Mouse (Mus musculus): Measurements from ENCODE around the gene Lrg1. TPM values are rescaled to one million over a fixed set of nuclear protein-coding genes. Genes with fewer than 3 reads are reported as not detected.
A peak's percentile ranks its signal among the peaks of the same experiment; 100 is the strongest.

The Lrg1 gene
- total and polyA plus RNA-seq, 3 experiments, result not detected

- H3K27me3 ChIP-seq (replicated peaks), result peaks cover 97% of the 10 kb centered on the region
- in situ Hi-C loops (cut with MboI; ENCODE audit: low pct_ligation_motif_present, low pct_unique_long_range_greater_than_20kb, low sequenced_read_pairs), result no loop called here
- dilution Hi-C loops (cut with MboI; ENCODE audit: extremely low pct_ligation_motif_present, extremely low pct_unique_long_range_greater_than_20kb, low sequenced_read_pairs), result no loop called here
- H3K4me2 ChIP-seq (ENCODE audit: insufficient read depth, low read depth, poor library complexity, severe bottlenecking), result no peak overlapping the region
- peaks cover 27 to 75% of the 10 kb centered on the region in 2 experiments for H3K4me1 ChIP-seq (ENCODE audit: control insufficient read depth in 1 of 2, insufficient read depth in 2 of 2)
- no peaks in the 10 kb centered on the region for H3K79me2 ChIP-seq (replicated peaks; ENCODE audit: control insufficient read depth, extremely low read depth, insufficient read depth, poor library complexity, severe bottlenecking)
- TF ChIP-seq MXI1 (IDR thresholded peaks at IDR 0.05; ENCODE audit: low read depth, low read length) (no peak), RAD21 (IDR thresholded peaks at IDR 0.05; ENCODE audit: low read depth, low read length) (no peak), EP300 (IDR thresholded peaks at IDR 0.05; ENCODE audit: low read length) (no peak), RCOR1 (conservative IDR thresholded peaks at IDR 0.05; ENCODE audit: low read depth, low read length) (no peak), GABPA (IDR thresholded peaks at IDR 0.05; ENCODE audit: insufficient replicate concordance, low read depth, low read length) (no peak), JUN (IDR thresholded peaks at IDR 0.05; ENCODE audit: insufficient read depth, low read depth, low read length) (no peak), SMC3 (IDR thresholded peaks at IDR 0.05; ENCODE audit: low read depth, low read length) (no peak), IRF4 (IDR thresholded peaks at IDR 0.05; ENCODE audit: low read depth, low read length) (no peak), ELF1 (IDR thresholded peaks at IDR 0.05; ENCODE audit: low read depth, low read length) (no peak), MYC (IDR thresholded peaks at IDR 0.05; ENCODE audit: low read depth, low read length) (no peak), ZC3H11A (IDR thresholded peaks at IDR 0.05; ENCODE audit: low read depth, low read length) (no peak), USF2 (conservative IDR thresholded peaks at IDR 0.05; ENCODE audit: low read depth, low read length) (no peak), E2F4 (IDR thresholded peaks at IDR 0.05; ENCODE audit: insufficient replicate concordance, low read depth, low read length) (no peak), BHLHE40 (IDR thresholded peaks at IDR 0.05; ENCODE audit: low read depth, low read length) (no peak), MAZ (IDR thresholded peaks at IDR 0.05; ENCODE audit: low read depth, low read length) (no peak)
- H3K9me3 ChIP-seq (replicated peaks; ENCODE audit: low read length), result no peaks in the 10 kb centered on the region
- DNase-seq (ENCODE audit: extremely low read depth), result no peak
- H3K36me3 ChIP-seq (replicated peaks in 1 of 2; ENCODE audit: control insufficient read depth in 1 of 2, insufficient read depth in 1 of 2, low read length in 1 of 2), result no peaks in the 10 kb centered on the region
- H3K27ac ChIP-seq (ENCODE audit: insufficient read depth, low read depth), result no peak overlapping the region
- H3K9ac ChIP-seq (ENCODE audit: insufficient read depth, low read depth), result no peak overlapping the region
- no peak overlapping the region for H3K4me3 ChIP-seq (replicated peaks in 1 of 3; ENCODE audit: low read depth in 2 of 3, low read length in 2 of 3, poor library complexity in 1 of 3)
Measured at GRCm38 (mm10) chr17:56146131-56146530, 24.3 kb upstream of the Lrg1 start.

DNA sequence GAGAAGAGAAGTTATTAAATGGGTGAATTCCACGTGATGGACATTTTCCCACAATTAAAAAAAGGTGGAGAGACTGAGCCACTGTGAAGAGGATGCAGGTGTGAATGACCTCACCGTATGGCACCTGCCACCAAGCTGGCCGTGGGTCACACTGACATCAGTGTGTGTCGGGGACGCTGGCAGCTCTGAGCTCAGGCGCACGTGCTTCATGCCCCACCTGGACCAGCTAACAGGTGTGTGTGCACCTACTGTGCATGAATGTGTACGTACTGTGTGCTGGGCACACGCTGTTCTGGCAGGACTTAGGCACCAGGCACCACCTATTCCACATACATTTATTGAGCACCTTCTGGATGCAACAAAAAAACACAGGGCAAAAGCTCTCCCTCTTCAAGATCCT is 22.7 kb upstream of the Lrg1 start:
- DNase-seq (ENCODE audit: extremely low read depth), result no peak
- 0 out of 2 replicates have a peak, but pooled peaks have one; percentile 34 for TF ChIP-seq TCF12 (IDR thresholded peaks at IDR 0.05; ENCODE audit: low read depth, low read length)
- no peak for TF ChIP-seq USF2 (conservative IDR thresholded peaks at IDR 0.05; ENCODE audit: low read depth, low read length)
- peak; percentile 52 for TF ChIP-seq BHLHE40 (IDR thresholded peaks at IDR 0.05; ENCODE audit: low read depth, low read length)
- no peak for TF ChIP-seq PAX5 (IDR thresholded peaks at IDR 0.05; ENCODE audit: low read length)
- no peak for TF ChIP-seq ZNF384 (IDR thresholded peaks at IDR 0.05; ENCODE audit: low read depth, low read length)
- in situ Hi-C loops (cut with MboI; ENCODE audit: low pct_ligation_motif_present, low pct_unique_long_range_greater_than_20kb, low sequenced_read_pairs) (no loop called here), dilution Hi-C loops (cut with MboI; ENCODE audit: extremely low pct_ligation_motif_present, extremely low pct_unique_long_range_greater_than_20kb, low sequenced_read_pairs) (no loop called here)
- Histone ChIP-seq H3K36me3 (replicated peaks in 1 of 2; ENCODE audit: control insufficient read depth in 1 of 2, insufficient read depth in 1 of 2, low read length in 1 of 2) (no peaks in the 10 kb centered on the region), H3K4me2 (ENCODE audit: insufficient read depth, low read depth, poor library complexity, severe bottlenecking) (no peak overlapping the region), H3K9ac (ENCODE audit: insufficient read depth, low read depth) (no peak overlapping the region), H3K9me3 (replicated peaks; ENCODE audit: low read length) (no peaks in the 10 kb centered on the region), H3K79me2 (replicated peaks; ENCODE audit: control insufficient read depth, extremely low read depth, insufficient read depth, poor library complexity, severe bottlenecking) (no peaks in the 10 kb centered on the region), H3K4me1 (ENCODE audit: control insufficient read depth in 1 of 2, insufficient read depth in 2 of 2) (peaks cover 25 to 70% of the 10 kb centered on the region in 2 experiments), H3K4me3 (replicated peaks in 1 of 3; ENCODE audit: low read depth in 2 of 3, low read length in 2 of 3, poor library complexity in 1 of 3) (no peak overlapping the region), H3K27ac (ENCODE audit: insufficient read depth, low read depth) (no peak overlapping the region), H3K27me3 (replicated peaks) (peaks cover 97% of the 10 kb centered on the region)

Data from CH12.LX (cell line).